Mouse (Mus musculus) testis, adult 2 months (tissue): ENCODE measurements around the gene Tfcp2. TPM values are rescaled to one million over a fixed set of nuclear protein-coding genes. Genes with fewer than 3 reads are reported as not detected.

Experiments used
- H3K27ac ChIP-seq: fragments of 200-500 bp; 2 replicates; pipeline ENCODE4 v1.5.1; 2012; ENCODE audit warnings: low read depth, low read length; ENCODE audit not compliant: control insufficient read depth, insufficient read depth
- H3K27me3 ChIP-seq: fragments of 200-500 bp; 2 replicates; pipeline ENCODE4 v1.6.1; 2012; ENCODE audit warnings: mild to moderate bottlenecking, low read length, moderate library complexity; ENCODE audit not compliant: control insufficient read depth, insufficient read depth
- H3K36me3 ChIP-seq: fragments of 200-500 bp; 2 replicates; pipeline ENCODE4 v1.6.1; 2012; ENCODE audit warnings: mild to moderate bottlenecking, low read length; ENCODE audit not compliant: control insufficient read depth, insufficient read depth
- H3K4me1 ChIP-seq: fragments of 200-500 bp; 2 replicates; pipeline ENCODE4 v1.6.1; 2012; ENCODE audit warnings: low read length; ENCODE audit not compliant: control insufficient read depth, insufficient read depth
- H3K4me3 ChIP-seq: fragments of 200-500 bp; 2 replicates; pipeline ENCODE4 v1.5.1; 2012; ENCODE audit warnings: low read depth, mild to moderate bottlenecking, low read length, moderate library complexity, mixed read lengths; ENCODE audit not compliant: control insufficient read depth
- CTCF ChIP-seq: fragments of 200-500 bp; IDR thresholded peaks from 2 replicates; pipeline ENCODE4 v1.5.1; 2012; ENCODE audit warnings: low read depth, mild to moderate bottlenecking, inconsistent platforms, low read length, moderate library complexity; ENCODE audit not compliant: control insufficient read depth, insufficient read depth, insufficient replicate concordance
- POLR2A ChIP-seq: fragments of 200-500 bp; IDR thresholded peaks from 2 replicates; pipeline ENCODE4 v1.6.1; 2012; ENCODE audit warnings: low read depth, mild to moderate bottlenecking, inconsistent platforms, low read length, moderate library complexity; ENCODE audit not compliant: control insufficient read depth
- polyA plus RNA-seq: library from polyadenylated mRNA; depleted of rRNA; stranded (reverse); fragments of >200 nt; gene quantifications from 2 replicates; pipeline ENCODE4 v1.2.3, GENCODE M21; 2012

Tfcp2 gene
- polyA plus RNA-seq, 1 experiment, result 11.3 TPM

GRCm38 (mm10) chr15:100465432-100465831 lies 86.4 kb downstream of the Tfcp2 start:
- H3K27me3 ChIP-seq, result no peaks in the 10 kb centered on the region
- peaks cover 14% of the 10 kb centered on the region for H3K4me1 ChIP-seq
- H3K4me3 ChIP-seq, result no peak overlapping the region
- no peak overlapping the region for H3K27ac ChIP-seq
- no peaks in the 10 kb centered on the region for H3K36me3 ChIP-seq
- no peak for TF ChIP-seq CTCF
- TF ChIP-seq POLR2A, result no peak

- TF ChIP-seq POLR2A (no peak), CTCF (peak; percentile 45; the same call in 1 of the 2 replicates)
- Histone ChIP-seq H3K27me3 (no peaks in the 10 kb centered on the region), H3K36me3 (no peaks in the 10 kb centered on the region)
Measured at GRCm38 (mm10) chr15:100463712-100464111, 88.1 kb downstream of the Tfcp2 start.

GRCm38 (mm10) chr15:100462086-100462485 lies 89.7 kb downstream of the Tfcp2 start:
- no peak for TF ChIP-seq CTCF
- H3K36me3 ChIP-seq, result no peaks in the 10 kb centered on the region
- H3K4me3 ChIP-seq, result no peak overlapping the region
- H3K27ac ChIP-seq, result no peak overlapping the region
- H3K27me3 ChIP-seq, result no peaks in the 10 kb centered on the region
- peaks cover 11% of the 10 kb centered on the region for H3K4me1 ChIP-seq

More at GRCm38 (mm10) chr15:100463712-100464111, 88.1 kb downstream of the Tfcp2 start:
- no peak overlapping the region for H3K4me3 ChIP-seq
- H3K4me1 ChIP-seq, result peaks cover 11% of the 10 kb centered on the region
- H3K27ac ChIP-seq, result no peak overlapping the region

GRCm38 (mm10) chr15:100461646-100462045 lies 90.2 kb downstream of the Tfcp2 start:
- Histone ChIP-seq H3K27ac (no peak overlapping the region), H3K4me3 (no peak overlapping the region), H3K36me3 (no peaks in the 10 kb centered on the region), H3K4me1 (peaks cover 12% of the 10 kb centered on the region), H3K27me3 (no peaks in the 10 kb centered on the region)
- TF ChIP-seq POLR2A (no peak), CTCF (no peak)

- Histone ChIP-seq H3K4me1 (peaks cover 12% of the 10 kb centered on the region), H3K36me3 (no peaks in the 10 kb centered on the region), H3K4me3 (no peak overlapping the region), H3K27me3 (no peaks in the 10 kb centered on the region), H3K27ac (no peak overlapping the region)
- TF ChIP-seq CTCF (no peak), POLR2A (no peak)
Measured at GRCm38 (mm10) chr15:100460942-100461341, 90.9 kb downstream of the Tfcp2 start.

GRCm38 (mm10) chr15:100458055-100458454 lies 93.8 kb downstream of the Tfcp2 start:
- Histone ChIP-seq H3K27ac (no peak overlapping the region), H3K36me3 (no peaks in the 10 kb centered on the region), H3K4me3 (no peak overlapping the region), H3K4me1 (peaks cover 12% of the 10 kb centered on the region), H3K27me3 (no peaks in the 10 kb centered on the region)
- TF ChIP-seq CTCF (no peak), POLR2A (no peak)

GRCm38 (mm10) chr15:100457340-100457739 lies 94.5 kb downstream of the Tfcp2 start:
- H3K27me3 ChIP-seq, result no peaks in the 10 kb centered on the region
- H3K36me3 ChIP-seq, result no peaks in the 10 kb centered on the region
- no peak overlapping the region for H3K4me3 ChIP-seq
- TF ChIP-seq POLR2A, result no peak
- TF ChIP-seq CTCF, result peak; percentile 95
- peaks cover 12% of the 10 kb centered on the region for H3K4me1 ChIP-seq
- no peak overlapping the region for H3K27ac ChIP-seq

- Histone ChIP-seq H3K27ac (no peak overlapping the region), H3K36me3 (no peaks in the 10 kb centered on the region), H3K27me3 (no peaks in the 10 kb centered on the region), H3K4me1 (peaks cover 9% of the 10 kb centered on the region), H3K4me3 (no peak overlapping the region)
- no peak for TF ChIP-seq POLR2A
- no peak for TF ChIP-seq CTCF
Measured at GRCm38 (mm10) chr15:100456356-100456991, 95.3 kb downstream of the Tfcp2 start.
